Mouse (Mus musculus) cerebellum, postnatal 4 days (tissue): ENCODE measurements around the gene Mpg.

ENCODE experiments used
- DNase-seq, 2 experiments: peaks; one replicate each; pipeline ENCODE4 v3.0.0; 2022; ENCODE audit warnings: low spot score in 2 of 2, mixed read lengths in 1 of 2

The Mpg gene

DNA sequence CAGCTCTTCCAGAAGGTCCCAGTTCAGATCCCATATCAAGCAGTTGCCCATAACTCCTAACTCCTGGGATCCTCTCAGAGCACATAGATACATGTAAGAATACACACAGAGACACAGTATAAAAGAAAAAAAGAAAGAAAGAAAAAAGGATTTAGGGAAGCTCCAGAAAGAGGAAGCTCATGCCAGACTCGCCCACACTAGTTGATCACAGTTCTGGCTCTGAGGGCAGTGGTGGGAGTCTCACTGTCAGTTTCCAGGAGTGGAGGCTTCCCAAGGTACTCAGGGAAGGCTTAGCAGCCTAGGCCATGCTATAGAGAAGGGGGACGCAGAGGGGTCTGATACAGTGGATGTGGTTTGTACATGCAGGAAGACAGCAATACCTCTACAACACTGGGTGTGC lies 4.8 kb downstream of the Mpg start:
- no peak for DNase-seq

- DNase-seq: no peak
Observed at GRCm38 (mm10) chr11:32232848-32233247, 6.5 kb downstream of the Mpg start.

DNA sequence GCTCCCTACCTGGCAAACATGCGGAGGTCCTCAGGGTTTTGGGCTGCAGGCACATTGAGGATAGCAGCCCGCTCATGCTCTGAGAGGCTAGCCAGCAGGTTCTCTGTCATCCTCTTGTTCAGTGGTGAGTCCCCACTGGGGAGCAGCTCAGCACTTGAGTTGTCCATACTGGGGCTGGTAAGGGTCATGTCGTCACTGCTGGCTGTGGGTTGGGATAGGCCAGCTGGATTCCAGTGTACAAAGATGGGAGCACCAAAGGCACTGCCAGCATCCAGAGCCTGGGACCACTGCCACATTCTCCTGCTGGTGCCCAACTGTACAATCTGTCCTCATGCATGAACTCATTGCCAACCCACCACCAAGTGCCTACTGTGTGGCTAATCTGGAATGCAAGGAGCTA lies 7.6 kb downstream of the Mpg start:
- peak in 1 of 2 experiments; percentile 68 for DNase-seq

- no peak for DNase-seq
Observed at GRCm38 (mm10) chr11:32234816-32235485, 8.6 kb downstream of the Mpg start.

- DNase-seq: peak; percentile 55 to 81
Observed at GRCm38 (mm10) chr11:32235646-32236045, 9.3 kb downstream of the Mpg start.

DNA sequence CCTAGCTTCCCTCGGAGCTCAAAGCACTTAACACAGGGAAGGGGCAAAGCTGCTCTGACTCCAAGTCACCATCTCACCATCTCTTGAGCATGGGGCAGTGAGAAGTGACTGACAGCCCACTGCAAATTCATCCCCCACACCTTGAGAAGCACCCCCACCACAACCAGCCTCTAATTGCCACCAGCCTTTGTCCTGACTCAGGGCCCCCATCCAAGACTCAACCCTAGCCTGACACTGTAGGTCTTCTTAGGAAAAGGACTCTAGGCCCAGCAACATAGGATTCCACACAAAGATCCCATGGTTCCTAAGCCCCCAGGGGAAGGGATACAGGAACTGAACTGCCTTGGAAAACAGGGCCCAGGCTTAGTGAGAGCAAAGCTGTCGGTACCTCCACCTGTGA lies 9.8 kb downstream of the Mpg start:
- no peak for DNase-seq

- DNase-seq: peak in 1 of 2 experiments; percentile 74
Observed at GRCm38 (mm10) chr11:32236712-32237410, 10.6 kb downstream of the Mpg start.

DNA sequence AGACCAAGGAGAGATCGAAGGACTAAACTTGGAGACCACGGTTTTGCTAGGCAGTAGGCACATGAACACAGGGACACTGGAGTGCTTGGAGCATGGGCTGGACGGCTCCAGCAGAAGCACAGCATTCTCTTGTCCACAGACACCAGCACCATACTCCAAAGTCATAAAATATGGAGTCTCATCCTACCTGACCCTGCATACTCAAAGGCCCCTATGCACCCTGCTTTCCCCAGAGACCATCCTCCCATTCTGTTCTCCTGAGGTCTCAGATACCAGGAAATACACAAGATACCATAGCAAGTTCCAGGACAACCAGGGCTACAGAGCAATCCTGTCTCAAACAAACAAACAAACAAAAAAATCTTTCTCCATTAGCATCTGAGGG lies 11.1 kb downstream of the Mpg start:
- no peak for DNase-seq

DNA sequence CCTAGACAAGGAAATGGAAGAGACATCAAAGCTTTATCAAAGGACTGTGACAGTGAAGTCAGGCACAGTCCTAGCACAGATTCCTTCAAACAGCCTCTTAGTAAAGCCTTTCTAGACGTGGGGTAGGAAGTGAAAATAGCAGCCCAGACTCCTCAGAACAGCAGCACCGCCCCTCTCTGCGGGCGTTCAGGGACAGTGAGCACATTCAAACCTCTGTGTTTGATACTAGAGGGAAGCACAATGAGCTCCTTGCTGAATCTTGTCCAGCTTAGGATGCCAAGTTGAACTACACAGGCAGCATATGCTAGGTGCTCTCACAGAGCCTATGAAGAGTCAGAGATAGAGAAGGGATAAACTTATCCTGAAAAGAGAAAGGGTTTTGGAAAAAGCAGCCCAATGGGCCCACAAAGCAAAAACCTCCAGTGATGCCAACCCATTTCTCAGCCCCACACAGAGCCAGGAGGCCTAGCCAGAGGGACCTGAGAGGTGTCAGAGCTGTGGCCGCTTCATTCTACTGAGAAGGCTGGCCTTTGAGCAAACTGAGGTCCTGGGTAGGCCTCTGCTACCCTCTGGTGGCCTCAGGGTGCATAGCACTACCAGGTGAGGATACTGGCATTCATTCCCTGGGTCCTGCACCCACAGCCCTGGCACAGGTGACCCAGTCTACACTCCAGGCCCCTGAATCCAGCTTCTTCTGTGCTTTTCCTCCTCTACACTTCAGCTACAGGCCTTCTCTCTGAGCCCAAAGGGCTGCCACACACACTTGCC lies 12.0 kb downstream of the Mpg start:
- DNase-seq: peak in 1 of 2 experiments; percentile 75

DNA sequence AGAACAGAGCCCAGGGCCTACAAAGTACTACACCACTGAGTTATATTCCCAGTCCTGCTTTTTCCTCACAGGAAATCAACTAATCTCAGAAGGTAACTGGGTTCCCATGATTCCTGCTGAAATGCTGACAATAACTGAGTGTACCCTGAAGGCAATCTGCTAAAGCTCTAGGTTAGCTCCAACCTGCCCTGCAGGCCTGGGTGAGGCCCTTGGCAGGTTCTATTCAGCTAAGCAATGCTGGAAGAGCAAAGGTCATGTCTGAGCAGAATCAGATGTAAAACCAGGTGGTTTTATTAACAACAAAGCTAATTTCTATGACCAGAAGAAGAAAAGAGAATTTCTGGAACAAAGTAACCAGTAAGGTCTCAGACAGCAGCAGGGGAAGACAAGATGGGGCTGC lies 15.1 kb downstream of the Mpg start:
- DNase-seq: no peak

DNA sequence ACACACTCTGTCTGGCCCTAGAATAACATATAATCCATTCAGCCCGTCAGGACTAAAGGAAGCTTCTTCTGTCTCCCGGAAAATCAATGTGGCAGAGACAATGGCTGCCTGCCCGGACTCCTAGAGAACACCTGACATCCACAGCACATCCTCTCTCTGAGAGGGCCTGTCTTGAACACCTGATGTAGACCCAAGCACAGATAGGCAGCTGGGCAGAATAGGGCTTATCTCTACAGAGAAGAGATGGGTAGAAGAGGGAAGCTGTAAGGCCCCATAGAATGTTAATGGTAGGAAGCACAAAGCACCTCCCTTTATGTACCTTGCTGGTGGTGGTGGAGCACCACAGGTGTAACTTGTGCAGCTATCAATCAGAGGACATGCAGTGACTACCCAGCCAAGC lies 15.9 kb downstream of the Mpg start:
- no peak for DNase-seq

DNA sequence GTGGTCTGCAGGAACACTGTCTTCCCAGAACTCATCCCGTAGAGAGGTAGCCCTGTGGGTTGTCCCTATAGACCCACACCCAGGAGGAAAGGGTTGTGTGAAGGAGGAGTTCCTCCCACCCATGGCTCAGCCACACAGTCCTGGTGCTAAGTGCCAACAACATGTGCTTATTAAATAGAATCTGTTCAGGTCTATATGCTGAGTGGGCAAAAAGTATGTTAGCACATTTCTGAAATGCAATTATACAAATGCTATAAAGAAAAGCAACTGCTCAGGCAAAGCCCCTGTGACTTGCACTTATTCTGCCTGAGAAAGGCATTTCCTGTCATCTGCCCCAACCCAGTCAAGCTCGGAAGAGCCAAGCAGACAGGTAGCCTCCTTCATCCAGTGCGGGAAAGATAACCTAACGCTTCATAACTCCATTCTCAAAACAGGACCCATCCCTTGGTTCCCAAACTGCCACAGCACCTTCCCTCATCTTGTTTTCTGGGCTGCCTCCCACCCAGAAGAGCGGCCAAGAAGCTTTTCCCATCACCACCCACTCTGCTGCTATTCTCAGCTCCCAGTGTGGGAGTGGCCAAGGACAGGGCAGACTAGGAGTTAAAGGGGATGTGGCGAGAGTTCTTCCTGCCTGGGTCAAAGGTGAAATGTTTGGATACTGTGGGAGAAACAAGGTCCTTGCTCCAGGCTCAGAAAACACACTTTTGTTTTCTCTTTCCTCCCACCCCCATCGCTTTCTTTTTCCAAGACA lies 17.1 kb downstream of the Mpg start:
- DNase-seq: no peak

DNA sequence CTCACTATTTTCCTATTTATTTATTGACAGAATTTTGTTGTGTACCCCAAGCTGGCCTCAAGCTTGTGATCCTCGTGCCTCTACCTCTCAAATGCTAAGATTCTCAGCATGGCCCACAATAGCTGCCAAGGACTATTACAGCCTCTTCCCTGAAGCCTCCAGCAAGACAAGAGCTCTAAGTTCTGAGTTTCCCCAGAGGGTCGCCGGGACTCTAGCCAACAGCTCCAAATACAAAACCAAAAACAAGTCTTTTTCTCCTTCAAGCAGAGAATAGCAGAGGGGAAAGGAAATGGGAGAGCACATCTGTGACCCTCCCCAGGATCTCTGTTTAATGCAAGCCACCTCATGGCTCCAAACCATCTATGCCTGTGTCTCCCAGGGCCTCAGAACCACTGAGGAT lies 17.8 kb downstream of the Mpg start:
- no peak for DNase-seq

DNA sequence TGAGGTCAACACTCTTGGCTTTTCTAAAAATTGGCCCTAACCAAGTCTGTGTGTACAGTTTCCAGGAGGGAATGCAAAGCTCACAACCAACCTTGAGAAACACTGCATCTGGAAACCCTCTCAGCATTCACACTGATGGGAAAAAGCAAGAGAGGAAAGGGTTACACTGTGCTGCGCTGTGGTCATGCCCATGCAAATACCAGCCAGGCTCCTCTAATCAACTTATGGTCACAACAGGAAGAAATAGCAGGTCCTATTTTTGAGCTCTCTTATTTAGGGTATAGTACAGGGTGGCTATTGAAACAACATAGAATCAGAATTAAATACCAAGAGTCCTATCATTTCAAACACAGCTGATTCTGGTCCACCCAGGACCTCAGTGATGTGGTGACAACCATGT lies 18.3 kb downstream of the Mpg start:
- no peak for DNase-seq

DNA sequence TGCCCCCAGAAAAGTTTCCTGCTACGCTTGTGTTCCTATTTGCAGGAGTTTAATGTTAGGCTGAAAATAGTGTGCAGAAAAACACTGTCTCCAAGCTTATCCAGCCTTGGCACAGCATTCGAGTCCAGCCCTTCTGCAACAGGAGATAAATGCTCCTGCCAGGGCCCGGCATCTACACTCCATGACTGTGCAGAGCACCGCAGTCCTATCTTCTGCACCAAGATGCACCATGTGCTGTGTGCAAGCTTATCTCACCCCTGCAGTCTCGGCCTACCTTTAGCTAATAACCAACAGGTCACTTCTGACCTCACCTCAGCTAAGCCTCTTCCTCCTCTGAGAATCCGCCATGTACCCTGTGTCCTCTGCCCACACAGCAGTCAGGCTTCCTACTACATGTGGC lies 19.3 kb downstream of the Mpg start:
- no peak for DNase-seq

- DNase-seq: no peak
Observed at GRCm38 (mm10) chr11:32247068-32247467, 20.8 kb downstream of the Mpg start.

DNA sequence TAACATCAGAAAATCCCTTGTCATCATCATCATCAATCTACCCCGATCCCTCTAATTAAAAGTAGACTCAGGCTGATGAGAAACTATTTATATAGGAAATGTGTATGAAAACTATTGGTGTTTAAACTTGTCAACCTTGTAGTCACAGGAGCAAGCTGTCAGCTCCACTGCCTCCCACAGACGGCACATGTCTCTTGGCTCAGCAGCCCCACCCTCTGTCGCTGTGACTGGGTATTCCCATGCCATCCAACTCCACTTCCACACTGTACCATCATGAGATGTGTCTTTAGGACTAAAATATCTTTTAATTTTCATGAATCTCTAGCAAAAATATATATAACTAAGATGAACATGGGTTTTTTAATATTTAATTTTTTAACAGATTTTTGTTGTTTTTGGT lies 22.0 kb downstream of the Mpg start:
- no peak for DNase-seq

DNA sequence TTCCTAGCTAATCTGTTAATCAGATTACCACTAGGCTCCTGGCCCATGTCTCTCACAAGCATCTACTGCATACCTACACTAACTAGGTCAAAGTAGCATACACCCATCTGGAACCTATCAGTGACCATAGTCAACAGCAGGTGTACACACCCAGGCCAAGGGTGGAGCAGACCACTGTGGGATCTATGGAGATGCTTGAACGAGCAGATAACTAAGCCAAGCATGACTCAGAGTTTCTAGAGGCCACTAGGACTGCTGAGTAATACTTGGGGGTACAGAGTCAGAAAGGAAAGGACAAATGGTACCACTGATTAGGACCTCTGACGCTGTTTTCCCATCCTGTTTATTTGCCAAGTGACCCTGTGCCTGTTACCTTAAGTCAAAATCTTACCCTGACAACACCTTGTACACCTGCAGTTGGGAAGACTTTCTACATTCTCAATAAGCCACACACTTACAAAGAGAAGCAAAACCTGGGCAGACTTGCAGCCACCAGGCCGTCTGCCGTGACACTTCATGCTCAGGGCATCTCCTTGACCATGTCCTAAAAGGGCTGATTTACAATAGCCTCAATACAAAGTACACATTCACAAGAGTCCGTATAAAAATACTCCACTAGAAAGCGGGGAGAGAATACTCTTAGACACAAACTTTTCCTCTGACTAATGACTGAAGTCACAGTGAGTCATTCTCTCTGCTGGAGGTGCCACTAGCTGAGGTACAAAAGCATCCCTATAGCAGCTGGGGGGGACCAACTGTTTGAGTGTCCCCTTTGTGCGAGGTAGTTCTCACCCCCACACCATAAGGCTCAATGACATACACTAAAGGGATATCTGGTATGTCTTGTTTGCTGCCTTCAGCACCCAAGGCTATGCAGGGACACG lies 24.8 kb downstream of the Mpg start:
- DNase-seq: no peak

GRCm38 (mm10) chr11:32253121-32253520 lies 26.8 kb downstream of the Mpg start:
- no peak for DNase-seq

GRCm38 (mm10) chr11:32256146-32256545 lies 29.8 kb downstream of the Mpg start:
- no peak for DNase-seq

DNA sequence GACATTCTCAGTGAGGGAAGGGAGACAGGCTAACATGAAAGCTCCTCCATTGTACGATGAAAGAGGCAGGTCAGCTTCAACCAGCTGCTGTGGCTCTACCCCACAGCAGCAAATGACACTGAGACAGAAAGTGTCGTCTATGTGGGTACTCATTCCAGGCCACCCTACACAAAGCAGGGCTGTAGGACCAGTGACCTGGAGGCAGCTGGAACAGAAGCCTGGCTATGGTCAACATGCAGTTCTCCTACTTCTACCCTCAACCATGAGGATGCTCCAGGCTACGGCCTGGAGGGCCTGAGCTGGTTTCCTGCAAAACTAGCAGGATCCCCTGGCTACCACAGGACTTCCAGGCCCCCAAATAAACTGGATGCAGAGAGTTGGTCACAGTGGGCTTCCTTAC lies 30.3 kb downstream of the Mpg start:
- no peak for DNase-seq
